Mouse (Mus musculus) retina, adult 2 months (tissue): Measurements from ENCODE around the gene Pilra.

Experiments
- DNase-seq: peaks from one replicate; pipeline ENCODE4 v3.0.0-alpha.2; 2012; ENCODE audit warnings: low read depth, low spot score

Gene Pilra

DNA sequence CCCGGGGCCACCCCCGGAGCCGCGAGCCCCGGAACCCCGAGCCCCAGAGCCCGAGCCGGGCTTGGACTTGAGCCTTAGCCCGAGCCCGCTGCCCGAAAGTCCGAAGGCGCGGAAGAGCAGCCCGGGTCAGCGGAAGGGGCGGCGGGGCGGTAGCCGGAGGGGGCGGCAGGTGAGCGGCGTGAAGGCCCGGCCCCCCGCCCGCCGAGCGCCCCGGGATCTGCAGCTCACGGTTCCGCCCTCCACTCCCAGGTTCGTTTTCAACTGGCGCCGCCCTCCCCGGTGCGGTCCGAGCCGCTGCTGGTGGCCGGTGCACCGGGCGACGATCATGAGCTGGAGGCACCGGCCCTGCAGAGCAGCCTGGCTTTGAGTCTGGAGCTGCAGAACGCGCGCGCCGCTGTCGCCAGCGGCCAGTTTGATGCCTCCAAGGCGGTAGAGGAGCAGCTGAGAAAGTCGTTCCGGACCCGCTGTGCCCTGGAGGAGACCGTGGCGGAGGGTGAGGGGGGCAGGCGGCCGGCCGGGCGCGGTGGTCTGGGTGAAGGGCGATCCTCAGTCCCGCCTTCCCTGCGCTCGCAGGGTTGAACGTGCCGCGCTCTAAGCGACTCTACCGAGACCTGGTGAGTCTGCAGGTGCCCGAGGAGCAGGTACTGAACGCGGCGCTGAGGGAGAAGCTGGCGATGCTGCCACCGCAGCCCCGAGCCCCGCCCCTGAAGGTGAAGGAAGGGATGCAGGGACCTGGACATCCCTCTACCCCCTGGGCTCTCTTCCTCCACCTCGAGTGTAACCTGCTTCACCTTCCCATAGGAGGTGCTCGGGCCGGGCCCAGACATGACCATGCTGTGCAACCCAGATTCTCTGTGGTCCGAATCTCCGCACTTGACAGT lies 56.8 kb downstream of the Pilra start:
- DNase-seq, result no peak

DNA sequence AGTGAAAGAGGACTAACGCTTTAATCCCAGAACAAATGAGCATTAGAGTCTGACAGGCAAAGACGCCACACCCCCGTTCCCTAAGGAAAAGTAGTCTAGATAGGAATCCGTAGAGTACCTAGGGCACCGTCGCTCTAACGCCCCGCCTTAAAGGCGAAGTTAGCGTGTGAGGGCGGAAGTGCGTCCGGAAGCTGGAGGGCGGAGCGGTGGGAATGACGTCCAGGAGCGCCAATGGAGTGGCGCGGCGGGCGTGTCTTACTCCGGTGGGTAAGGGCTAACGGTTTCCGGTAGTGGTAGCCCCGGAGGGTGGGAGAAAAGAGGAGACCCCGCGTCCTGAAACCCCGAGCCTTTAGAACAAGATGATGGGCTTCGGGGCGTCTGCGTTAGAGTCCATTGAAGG lies 57.4 kb downstream of the Pilra start, which contains the start of gene Ppp1r35:
TSS of gene Ppp1r35 (plus strand) at position 215 of the 400 bp plus-strand sequence.
- peak; percentile 94 for DNase-seq

DNA sequence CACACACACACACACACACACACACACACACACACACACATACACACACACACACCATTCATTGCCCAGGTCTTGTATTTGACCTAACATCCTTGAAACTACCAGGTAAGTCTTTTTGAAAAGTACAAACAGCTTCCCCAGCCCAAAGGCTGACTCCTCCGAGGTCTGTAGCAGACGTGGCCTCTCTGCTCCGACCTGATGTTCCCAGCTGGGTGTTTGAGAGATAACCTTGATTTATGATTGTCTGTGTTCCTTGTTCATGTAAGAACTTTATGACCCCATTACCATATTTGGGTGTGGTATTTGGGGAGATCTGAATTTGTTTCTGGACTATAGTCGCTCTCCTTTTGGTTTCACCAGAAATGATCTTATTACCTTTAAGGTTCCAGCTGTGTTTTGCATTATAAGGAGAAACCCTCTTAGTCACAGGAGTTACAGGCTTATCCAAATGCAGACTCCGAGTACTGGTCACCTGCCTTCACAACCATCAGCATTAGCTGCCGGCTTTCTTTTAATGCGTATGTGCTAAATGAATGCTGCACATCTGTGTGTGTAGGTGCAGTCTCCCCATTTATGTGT lies 58.7 kb downstream of the Pilra start:
- no peak for DNase-seq

DNA sequence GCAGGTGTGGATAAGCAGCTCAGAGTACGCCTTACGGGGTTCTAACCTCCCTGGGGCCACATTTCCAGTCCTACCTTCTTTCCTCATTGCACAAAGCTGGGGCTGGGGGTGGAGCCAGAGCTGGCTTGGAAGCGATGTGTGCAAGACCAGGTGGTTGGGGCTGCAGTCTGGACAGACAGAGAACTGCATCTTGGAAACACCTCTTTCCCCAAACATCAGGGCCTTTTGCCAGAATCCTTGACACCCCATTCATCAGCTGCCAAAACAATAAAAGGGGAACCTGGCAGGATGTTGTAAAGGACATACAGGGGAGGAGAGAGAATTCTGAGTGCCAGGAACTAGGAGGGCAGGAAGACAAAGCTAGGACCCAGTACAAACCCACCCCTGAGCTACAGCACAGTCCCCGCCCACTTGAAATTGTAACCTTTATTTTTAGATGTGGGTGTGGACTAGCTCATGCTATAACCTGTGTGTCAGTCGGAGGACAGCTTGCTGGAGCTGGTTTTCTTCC lies 59.6 kb downstream of the Pilra start:
- no peak for DNase-seq

DNA sequence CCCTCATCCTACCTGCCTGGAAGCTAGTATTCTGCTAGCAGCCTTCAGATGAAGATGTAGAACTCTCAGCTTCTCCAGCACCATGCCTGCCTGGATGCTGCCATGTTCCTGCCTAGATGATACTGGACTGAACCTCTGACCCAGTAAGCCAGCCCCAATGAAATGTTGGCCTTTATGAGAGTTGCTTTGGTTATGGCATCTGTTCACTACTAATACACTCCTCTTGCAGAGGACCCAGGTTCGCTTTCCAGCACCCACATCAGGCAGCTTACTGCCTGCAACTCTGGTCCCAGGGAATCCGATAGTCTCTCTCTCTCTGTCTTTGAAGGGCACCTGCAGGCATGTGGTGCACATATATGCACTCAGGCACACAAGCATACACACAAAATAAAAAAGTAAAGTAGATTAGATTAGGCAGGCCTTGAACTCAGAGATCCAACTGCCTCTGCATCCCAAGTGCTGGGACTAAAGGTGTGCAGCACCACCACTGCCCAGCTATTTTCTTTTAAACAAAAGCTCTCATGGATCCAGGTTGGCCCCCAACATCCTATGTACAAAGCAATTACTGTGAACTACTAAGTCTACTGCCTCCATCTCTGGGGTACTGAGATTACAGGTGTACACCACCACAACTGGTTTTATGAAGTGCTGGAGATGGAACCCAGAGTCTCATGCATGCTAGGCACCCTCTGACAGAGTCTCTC lies 60.3 kb downstream of the Pilra start:
- no peak for DNase-seq

DNA sequence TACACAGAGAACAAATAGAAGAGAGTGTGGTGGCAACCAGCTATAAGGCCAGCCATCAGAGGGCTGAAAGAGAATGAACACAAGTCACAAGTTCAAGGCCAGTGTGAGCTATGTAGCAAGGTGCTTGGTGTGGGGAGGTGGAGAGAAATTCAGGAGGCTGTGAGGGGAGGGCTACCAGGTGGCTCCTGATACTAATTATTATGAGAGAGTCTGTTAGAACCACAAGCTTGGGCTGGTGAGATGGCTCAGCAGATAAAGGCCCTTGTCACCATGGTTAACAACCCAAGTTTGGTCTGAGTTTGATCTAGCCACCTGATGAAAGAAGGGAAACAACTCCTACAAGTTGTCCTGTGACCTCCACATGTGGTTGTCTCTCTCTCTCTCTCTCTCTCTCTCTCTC lies 63.3 kb downstream of the Pilra start:
- DNase-seq, result no peak
